Mouse (Mus musculus) embryonic facial prominence, embryonic 10.5 days (tissue): Measurements from ENCODE around the gene Mcm3ap. TPM values are rescaled to one million over a fixed set of nuclear protein-coding genes. Genes with fewer than 3 reads are reported as not detected.

Experiments
- DNase-seq: peaks from one replicate; pipeline ENCODE4 v3.0.0-alpha.2; 2017; ENCODE audit warnings: low spot score
- H3K27ac ChIP-seq: fragments of 300-500 bp; sonication (generic); replicated peaks from 2 replicates; pipeline ENCODE4 v1.5.1; 2016; ENCODE audit warnings: mild to moderate bottlenecking
- H3K27me3 ChIP-seq: fragments of 300-500 bp; sonication (generic); replicated peaks from 2 replicates; pipeline ENCODE4 v1.6.1; 2016; ENCODE audit warnings: low read depth, mild to moderate bottlenecking; ENCODE audit not compliant: poor library complexity, severe bottlenecking
- H3K36me3 ChIP-seq: fragments of 300-500 bp; sonication (generic); replicated peaks from 2 replicates; pipeline ENCODE4 v1.6.1; 2016; ENCODE audit warnings: mild to moderate bottlenecking, moderate library complexity
- H3K4me1 ChIP-seq: fragments of 300-500 bp; sonication (generic); 2 replicates; pipeline ENCODE4 v1.6.1; 2016
- H3K4me3 ChIP-seq: fragments of 300-500 bp; sonication (generic); 2 replicates; pipeline ENCODE4 v1.5.1; 2016; ENCODE audit warnings: mild to moderate bottlenecking, moderate library complexity
- H3K9me3 ChIP-seq: fragments of 300-500 bp; sonication (generic); 2 replicates; pipeline ENCODE4 v1.6.1; 2016; ENCODE audit warnings: mild to moderate bottlenecking
- WGBS: fragments of 180-500 bp; shearing (Covaris S2); methylation state at CpG from one replicate; pipeline ENCODE4 v1.1.7; 2016; 5-methylcytosine and 5-hydroxymethylcytosine counted together
- polyA plus RNA-seq: library from polyadenylated mRNA; unstranded; fragments of >200 nt; fragmentation: Nextera tagmentation; extraction: Ambion mirVana; gene quantifications from 2 replicates; pipeline ENCODE4 v1.2.1, GENCODE M21; 2016

The Mcm3ap gene
- 85.6 and 87.1 TPM in 2 replicates for polyA plus RNA-seq

- Histone ChIP-seq H3K4me3 (peak within 1 kb of the TSS; percentile 84), H3K36me3 (peaks cover 56% of the 10 kb centered on the region), H3K9me3 (no peaks in the 10 kb centered on the region), H3K27me3 (no peaks in the 10 kb centered on the region), H3K27ac (peak within 1 kb of the TSS; percentile 89), H3K4me1 (peaks cover 13% of the 10 kb centered on the region)
- WGBS = 2% methylated on average over 55 of the region's 55 CpGs
- DNase-seq = peak; percentile 94
These were observed at the start of gene Mcm3ap, which contains the start of gene Ybey for GRCm38 (mm10) chr10:76468203-76469162. Gene Mcm3ap, plus strand, starts transcription at chr10:76468927. Gene Ybey, minus strand, starts transcription at chr10:76469114.

- H3K4me3 ChIP-seq = no peak overlapping the region
- H3K4me1 ChIP-seq = no peaks in the 10 kb centered on the region
- WGBS = 96% methylated on average over 7 of the region's 7 CpGs
- peaks cover 100% of the 10 kb centered on the region for H3K36me3 ChIP-seq
- no peaks in the 10 kb centered on the region for H3K27me3 ChIP-seq
- no peak overlapping the region for H3K27ac ChIP-seq
- no peak for DNase-seq
- no peaks in the 10 kb centered on the region for H3K9me3 ChIP-seq
These were observed 43.1 kb upstream of the Mcm3ap start for GRCm38 (mm10) chr10:76425674-76426073.

- DNase-seq = no peak
- Histone ChIP-seq H3K36me3 (peaks cover 100% of the 10 kb centered on the region), H3K27ac (no peak overlapping the region), H3K27me3 (no peaks in the 10 kb centered on the region), H3K4me3 (no peak overlapping the region), H3K9me3 (no peaks in the 10 kb centered on the region), H3K4me1 (no peaks in the 10 kb centered on the region)
- WGBS = 94% methylated on average over 11 of the region's 11 CpGs
These were observed 34.8 kb upstream of the Mcm3ap start for GRCm38 (mm10) chr10:76433925-76434324.

- no peak overlapping the region for H3K4me3 ChIP-seq
- peaks cover 68% of the 10 kb centered on the region for H3K36me3 ChIP-seq
- no peaks in the 10 kb centered on the region for H3K9me3 ChIP-seq
- H3K27me3 ChIP-seq = no peaks in the 10 kb centered on the region
- DNase-seq = no peak
- H3K4me1 ChIP-seq = peaks cover 20% of the 10 kb centered on the region
- WGBS = 93% methylated on average over 9 of the region's 9 CpGs
- H3K27ac ChIP-seq = no peak overlapping the region
These were observed 29.4 kb upstream of the Mcm3ap start for GRCm38 (mm10) chr10:76439107-76439890.

GRCm38 (mm10) chr10:76440281-76440680 is 28.4 kb upstream of the Mcm3ap start, which contains the start of gene AC141477.1:
Gene AC141477.1, minus strand, starts transcription at chr10:76440444.
- Histone ChIP-seq H3K27ac (no peak within 1 kb of the TSS), H3K27me3 (no peaks in the 10 kb centered on the region), H3K9me3 (no peaks in the 10 kb centered on the region), H3K36me3 (peaks cover 58% of the 10 kb centered on the region), H3K4me3 (peak within 1 kb of the TSS; percentile 94), H3K4me1 (peaks cover 20% of the 10 kb centered on the region)
- DNase-seq = no peak
- 95% methylated on average over 17 of the region's 17 CpGs for WGBS

GRCm38 (mm10) chr10:76442178-76443088 is 26.3 kb upstream of the Mcm3ap start, which contains the start of gene Pcnt:
Gene Pcnt, minus strand, starts transcription at chr10:76442786.
- WGBS = under 1% methylated on average over 78 of the region's 78 CpGs
- peak; percentile 98 for DNase-seq

GRCm38 (mm10) chr10:76445996-76446681 is 22.6 kb upstream of the Mcm3ap start:
- H3K27me3 ChIP-seq = no peaks in the 10 kb centered on the region
- DNase-seq = no peak
- 88% methylated on average over 4 of the region's 4 CpGs for WGBS
- no peaks in the 10 kb centered on the region for H3K9me3 ChIP-seq
- peaks cover 16% of the 10 kb centered on the region for H3K4me1 ChIP-seq
- no peak overlapping the region; the same call in 1 of the 2 replicates for H3K27ac ChIP-seq
- H3K4me3 ChIP-seq = no peak overlapping the region
- H3K36me3 ChIP-seq = no peaks in the 10 kb centered on the region

More at GRCm38 (mm10) chr10:76442178-76443088, 26.3 kb upstream of the Mcm3ap start, which contains the start of gene Pcnt:
- H3K9me3 ChIP-seq = no peaks in the 10 kb centered on the region
- no peaks in the 10 kb centered on the region for H3K27me3 ChIP-seq
- peaks cover 20% of the 10 kb centered on the region for H3K4me1 ChIP-seq
- peak within 1 kb of the TSS; percentile 95 for H3K27ac ChIP-seq
- H3K36me3 ChIP-seq = peaks cover 37% of the 10 kb centered on the region
- peak within 1 kb of the TSS; percentile 94 for H3K4me3 ChIP-seq

GRCm38 (mm10) chr10:76447406-76448229 is 21.1 kb upstream of the Mcm3ap start:
- Histone ChIP-seq H3K27me3 (no peaks in the 10 kb centered on the region), H3K36me3 (no peaks in the 10 kb centered on the region), H3K4me1 (peaks cover 8% of the 10 kb centered on the region), H3K9me3 (no peaks in the 10 kb centered on the region), H3K27ac (no peak overlapping the region), H3K4me3 (no peak overlapping the region)
- DNase-seq = no peak
- WGBS = 83% methylated on average over 15 of the region's 15 CpGs

- Histone ChIP-seq H3K27ac (no peak within 1 kb of the TSS), H3K4me3 (no peak within 1 kb of the TSS), H3K27me3 (no peaks in the 10 kb centered on the region), H3K36me3 (no peaks in the 10 kb centered on the region), H3K4me1 (peaks cover under 1% of the 10 kb centered on the region; the same call in 1 of the 2 replicates), H3K9me3 (no peaks in the 10 kb centered on the region)
- 64% methylated on average over 5 of the region's 5 CpGs for WGBS
- no peak for DNase-seq
These were observed 19.9 kb upstream of the Mcm3ap start, which contains the start of gene 2610028H24Rik for GRCm38 (mm10) chr10:76448851-76449250. Gene 2610028H24Rik, plus strand, starts transcription at chr10:76449081.

GRCm38 (mm10) chr10:76455289-76455688 is 13.4 kb upstream of the Mcm3ap start:
- H3K36me3 ChIP-seq = 0 out of 2 replicates have a peak, but pooled peaks cover 3% of the 10 kb centered on the region
- no peaks in the 10 kb centered on the region for H3K4me1 ChIP-seq
- 65% methylated on average over 5 of the region's 5 CpGs for WGBS
- no peak overlapping the region for H3K4me3 ChIP-seq
- H3K27me3 ChIP-seq = no peaks in the 10 kb centered on the region
- H3K9me3 ChIP-seq = peaks cover 12% of the 10 kb centered on the region; the same call in 1 of the 2 replicates
- peak; percentile 60 for DNase-seq
- H3K27ac ChIP-seq = no peak overlapping the region
